Mouse (Mus musculus) midbrain, embryonic 13.5 days (tissue): ENCODE results near the gene Ttc7. TPM values are rescaled to one million over a fixed set of nuclear protein-coding genes. Genes with fewer than 3 reads are reported as not detected.

Experiments
- ATAC-seq: fragments of 200-750 bp; cut with Nextera tagmentation; 2 replicates; pipeline ENCODE4 v1.8.0; 2017; ENCODE audit warnings: mild to moderate bottlenecking, moderate TSS enrichment, moderate library complexity
- H3K27ac ChIP-seq: fragments of 300-500 bp; sonication (generic); 2 replicates; pipeline ENCODE4 v1.5.1; 2015; ENCODE audit warnings: inconsistent platforms, mild to moderate bottlenecking, moderate library complexity
- H3K27me3 ChIP-seq: fragments of 300-500 bp; sonication (generic); 2 replicates; pipeline ENCODE4 v1.6.1; 2015; ENCODE audit warnings: mild to moderate bottlenecking, inconsistent platforms
- H3K36me3 ChIP-seq: fragments of 300-500 bp; sonication (generic); 2 replicates; pipeline ENCODE4 v1.6.1; 2015; ENCODE audit warnings: mild to moderate bottlenecking, inconsistent platforms
- H3K4me1 ChIP-seq: fragments of 300-500 bp; sonication (generic); replicated peaks from 2 replicates; pipeline ENCODE4 v1.6.1; 2015; ENCODE audit warnings: inconsistent platforms
- H3K4me2 ChIP-seq: fragments of 300-500 bp; sonication (generic); replicated peaks from 2 replicates; pipeline ENCODE4 v1.6.1; 2015; ENCODE audit warnings: moderate library complexity, mild to moderate bottlenecking, inconsistent platforms
- H3K4me3 ChIP-seq: fragments of 300-500 bp; sonication (generic); replicated peaks from 2 replicates; pipeline ENCODE4 v1.5.1; 2015; ENCODE audit warnings: mild to moderate bottlenecking, inconsistent platforms
- H3K9ac ChIP-seq: fragments of 300-500 bp; sonication (generic); replicated peaks from 2 replicates; pipeline ENCODE4 v1.6.1; 2015; ENCODE audit warnings: mild to moderate bottlenecking, inconsistent platforms
- H3K9me3 ChIP-seq: fragments of 300-500 bp; sonication (generic); 2 replicates; pipeline ENCODE4 v1.6.1; 2016; ENCODE audit warnings: mild to moderate bottlenecking, inconsistent platforms
- WGBS: fragments of 180-500 bp; shearing (Covaris S2); methylation state at CpG from one replicate; pipeline ENCODE4 v1.1.7; 2015; 5-methylcytosine and 5-hydroxymethylcytosine counted together
- polyA plus RNA-seq: library from polyadenylated mRNA; unstranded; fragments of >200 nt; fragmentation: Nextera tagmentation; extraction: Ambion mirVana; gene quantifications from 2 replicates; pipeline ENCODE4 v1.2.1, GENCODE M21; 2015

Gene Ttc7
- polyA plus RNA-seq, 1 experiment from 2014 or later, result 4.3 TPM

DNA sequence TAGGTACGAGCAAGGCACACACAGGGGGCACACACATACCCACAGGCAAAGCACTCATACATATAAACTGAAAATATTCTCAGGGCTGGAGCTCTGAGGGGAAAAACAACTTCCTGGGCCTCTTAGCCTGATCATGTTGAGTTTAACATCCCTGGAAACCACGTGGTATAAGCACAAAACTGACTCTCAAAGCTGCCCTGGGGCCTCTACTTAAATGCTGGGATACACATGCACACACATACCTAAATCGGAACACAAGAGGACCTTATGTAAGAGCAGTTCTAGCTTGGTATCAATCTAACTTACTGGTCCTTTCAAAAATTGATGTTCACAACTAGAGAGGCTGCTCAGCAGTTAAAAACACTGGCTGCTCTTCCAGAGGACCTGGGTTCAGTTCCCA, 146.7 kb downstream of the Ttc7 start:
- Histone ChIP-seq H3K36me3 (peaks cover 54% of the 10 kb centered on the region), H3K27me3 (no peaks in the 10 kb centered on the region), H3K4me3 (no peak overlapping the region), H3K4me1 (peaks cover 9% of the 10 kb centered on the region; the same call in 1 of the 2 replicates), H3K4me2 (no peak overlapping the region), H3K9me3 (no peaks in the 10 kb centered on the region), H3K27ac (no peak overlapping the region), H3K9ac (no peak overlapping the region)
- WGBS, result 90% methylated on average over 3 of the region's 3 CpGs
- ATAC-seq, result no peak

Other genes with a start within 250 kb of the Ttc7 start
- 10.0 and 10.9 TPM in 2 replicates for gene Socs5, start 175.2 kb upstream of the Ttc7 start, polyA plus RNA-seq
- 52.6 and 54.7 TPM in 2 replicates for gene Mcfd2, start 17.0 kb upstream of the Ttc7 start, polyA plus RNA-seq
- gene Stpg4, start 144.9 kb downstream of the Ttc7 start, polyA plus RNA-seq, result 0.37 TPM in 1 of 2 replicates, not detected in the other
- 1,571 and 1,689 TPM in 2 replicates for gene Calm2, start 164.0 kb downstream of the Ttc7 start, polyA plus RNA-seq